Mouse (Mus musculus) forebrain, embryonic 10.5 days (tissue): ENCODE measurements around the gene 4930558K02Rik. TPM values are rescaled to one million over a fixed set of nuclear protein-coding genes. Genes with fewer than 3 reads are reported as not detected.
A peak's percentile ranks its signal among the peaks of the same experiment; 100 is the strongest.

Experiments
- DNase-seq: peaks from one replicate; pipeline ENCODE4 v3.0.0-alpha.2; 2017; ENCODE audit warnings: low spot score; ENCODE audit errors: extremely low spot score
- H3K27ac ChIP-seq: fragments of 300-500 bp; sonication (generic); 2 replicates; pipeline ENCODE4 v1.5.1; 2016; ENCODE audit warnings: mild to moderate bottlenecking
- H3K27me3 ChIP-seq: fragments of 300-500 bp; sonication (generic); 2 replicates; pipeline ENCODE4 v1.6.1; 2016; ENCODE audit warnings: mild to moderate bottlenecking; ENCODE audit not compliant: poor library complexity, severe bottlenecking
- H3K36me3 ChIP-seq: fragments of 300-500 bp; sonication (generic); replicated peaks from 2 replicates; pipeline ENCODE4 v1.6.1; 2016; ENCODE audit warnings: mild to moderate bottlenecking, moderate library complexity
- H3K4me1 ChIP-seq: fragments of 300-500 bp; sonication (generic); 2 replicates; pipeline ENCODE4 v1.6.1; 2016
- H3K4me3 ChIP-seq: fragments of 300-500 bp; sonication (generic); 2 replicates; pipeline ENCODE4 v1.5.1; 2016; ENCODE audit warnings: mild to moderate bottlenecking, moderate library complexity
- H3K9me3 ChIP-seq: fragments of 300-500 bp; sonication (generic); 2 replicates; pipeline ENCODE4 v1.6.1; 2016; ENCODE audit warnings: mild to moderate bottlenecking, moderate library complexity
- WGBS: fragments of 180-500 bp; shearing (Covaris S2); methylation state at CpG from one replicate; pipeline ENCODE4 v1.1.7; 2016; 5-methylcytosine and 5-hydroxymethylcytosine counted together
- polyA plus RNA-seq: library from polyadenylated mRNA; unstranded; fragments of >200 nt; fragmentation: Nextera tagmentation; extraction: Ambion mirVana; gene quantifications from 2 replicates; pipeline ENCODE4 v1.2.1, GENCODE M21; 2016

Gene 4930558K02Rik
- polyA plus RNA-seq, 1 experiment from 2014 or later = not detected

- H3K4me1 ChIP-seq = peaks cover 54% of the 10 kb centered on the region
- H3K4me3 ChIP-seq = no peak overlapping the region
- DNase-seq = no peak
- no peaks in the 10 kb centered on the region for H3K36me3 ChIP-seq
- H3K9me3 ChIP-seq = no peaks in the 10 kb centered on the region
- peak overlapping the region; percentile 80 for H3K27ac ChIP-seq
- WGBS = 48% methylated on average over 4 of the region's 4 CpGs
- no peaks in the 10 kb centered on the region for H3K27me3 ChIP-seq
Observed at GRCm38 (mm10) chr1:162008208-162008607, 28.8 kb upstream of the 4930558K02Rik start.

DNA sequence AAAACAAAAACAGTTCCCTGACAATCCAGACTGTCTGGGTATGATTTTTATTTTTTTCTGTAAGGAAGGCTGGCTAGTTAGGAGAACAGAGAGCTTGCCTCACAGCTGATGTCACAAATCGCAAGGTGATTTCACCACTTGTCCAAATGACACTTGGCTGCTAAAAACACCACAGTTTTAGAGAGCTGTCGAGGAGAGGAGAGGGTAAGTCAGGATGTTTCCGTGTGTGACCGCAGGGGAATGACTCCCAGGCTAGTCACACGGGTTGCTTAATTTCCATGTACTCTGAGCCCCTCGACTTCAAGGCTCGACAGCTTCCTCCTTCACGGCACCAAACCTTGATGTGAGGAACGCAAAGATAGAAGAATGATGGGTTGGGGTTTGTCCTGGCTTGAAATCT lies 26.7 kb upstream of the 4930558K02Rik start:
- Histone ChIP-seq H3K9me3 (no peaks in the 10 kb centered on the region), H3K27me3 (no peaks in the 10 kb centered on the region), H3K27ac (0 out of 2 replicates have a peak overlapping the region, but pooled peaks have one; percentile 35), H3K4me1 (peaks cover 54% of the 10 kb centered on the region), H3K36me3 (no peaks in the 10 kb centered on the region), H3K4me3 (no peak overlapping the region)
- DNase-seq = no peak
- WGBS = 89% methylated on average over 9 of the region's 9 CpGs

- Histone ChIP-seq H3K9me3 (no peaks in the 10 kb centered on the region), H3K4me1 (peaks cover 64% of the 10 kb centered on the region), H3K4me3 (no peak overlapping the region; the same call in 1 of the 2 replicates), H3K36me3 (no peaks in the 10 kb centered on the region), H3K27me3 (no peaks in the 10 kb centered on the region), H3K27ac (peak overlapping the region; percentile 77)
- 63% methylated on average over 23 of the region's 23 CpGs for WGBS
- no peak for DNase-seq
Observed at GRCm38 (mm10) chr1:162004821-162005770, 25.7 kb upstream of the 4930558K02Rik start.

GRCm38 (mm10) chr1:162004518-162004780 lies 25.0 kb upstream of the 4930558K02Rik start:
- 61% methylated on average over 7 of the region's 7 CpGs for WGBS
- Histone ChIP-seq H3K36me3 (no peaks in the 10 kb centered on the region), H3K9me3 (no peaks in the 10 kb centered on the region), H3K27me3 (no peaks in the 10 kb centered on the region), H3K4me3 (no peak overlapping the region), H3K27ac (peak overlapping the region; percentile 77), H3K4me1 (peaks cover 71% of the 10 kb centered on the region)
- no peak for DNase-seq

- no peaks in the 10 kb centered on the region for H3K27me3 ChIP-seq
- 62% methylated on average over 14 of the region's 14 CpGs for WGBS
- peaks cover 71% of the 10 kb centered on the region for H3K4me1 ChIP-seq
- H3K4me3 ChIP-seq = no peak overlapping the region
- H3K9me3 ChIP-seq = no peaks in the 10 kb centered on the region
- DNase-seq = no peak
- peak overlapping the region; percentile 77 for H3K27ac ChIP-seq
- H3K36me3 ChIP-seq = no peaks in the 10 kb centered on the region
Observed at GRCm38 (mm10) chr1:162003729-162004517, 24.5 kb upstream of the 4930558K02Rik start.

DNA sequence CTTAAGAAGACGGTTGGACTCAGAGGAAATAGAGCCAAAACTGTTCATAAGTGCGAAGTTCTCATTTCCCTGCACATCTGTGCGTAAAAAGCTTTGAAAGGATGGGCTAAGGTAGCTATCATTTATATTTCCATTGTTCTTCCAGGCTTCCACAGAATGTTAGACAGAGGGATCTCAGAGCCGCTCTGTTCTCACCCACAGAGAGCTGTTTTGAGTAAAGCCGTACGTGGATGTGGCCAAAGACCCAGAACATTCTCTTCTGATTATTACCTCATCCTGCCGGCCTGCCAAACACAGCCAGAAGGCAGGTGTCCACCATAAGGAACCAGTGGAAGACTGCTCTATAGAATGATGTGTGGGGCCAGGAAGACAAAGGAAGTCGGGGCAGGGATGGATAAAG lies 21.9 kb upstream of the 4930558K02Rik start:
- no peak for DNase-seq
- H3K36me3 ChIP-seq = no peaks in the 10 kb centered on the region
- no peak overlapping the region for H3K4me3 ChIP-seq
- H3K27ac ChIP-seq = peak overlapping the region; percentile 62
- H3K27me3 ChIP-seq = no peaks in the 10 kb centered on the region
- no peaks in the 10 kb centered on the region for H3K9me3 ChIP-seq
- H3K4me1 ChIP-seq = peaks cover 57% of the 10 kb centered on the region
- WGBS = 84% methylated on average over 8 of the region's 8 CpGs

DNA sequence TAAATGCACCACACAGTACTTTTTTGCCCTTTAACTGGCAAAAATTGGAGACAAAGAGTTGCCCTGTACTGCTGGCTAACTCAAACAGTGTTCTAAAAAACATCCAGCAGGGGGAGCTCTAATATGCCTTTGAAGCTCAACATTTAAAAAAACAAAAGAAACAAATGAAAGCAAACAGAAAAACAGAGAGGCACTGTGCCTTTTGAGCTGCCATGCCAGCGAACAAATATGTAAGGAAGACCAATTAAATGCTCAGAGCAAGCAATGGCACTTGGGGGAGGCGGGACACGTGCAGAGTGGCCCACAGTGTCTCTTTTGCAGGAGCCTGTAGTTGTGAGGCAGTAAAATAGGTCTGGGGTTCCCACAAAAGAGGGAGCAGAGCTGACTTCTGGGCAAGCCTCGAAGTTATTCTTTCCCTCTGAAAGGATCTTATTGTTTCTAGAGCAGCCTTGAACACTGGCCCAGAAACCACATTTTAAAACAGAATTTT lies 20.5 kb upstream of the 4930558K02Rik start:
- peak overlapping the region; percentile 18 for H3K4me3 ChIP-seq

GRCm38 (mm10) chr1:161999338-161999737 lies 19.9 kb upstream of the 4930558K02Rik start:
- WGBS = 50% methylated on average over 5 of the region's 5 CpGs
- DNase-seq = no peak
- no peaks in the 10 kb centered on the region for H3K9me3 ChIP-seq
- H3K36me3 ChIP-seq = no peaks in the 10 kb centered on the region
- no peak overlapping the region for H3K4me3 ChIP-seq
- H3K27me3 ChIP-seq = no peaks in the 10 kb centered on the region
- peak overlapping the region; percentile 87 for H3K27ac ChIP-seq
- peaks cover 44% of the 10 kb centered on the region for H3K4me1 ChIP-seq

More for the DNA sequence above, 20.5 kb upstream of the 4930558K02Rik start:
- 4% methylated on average over 4 of the region's 4 CpGs for WGBS
- H3K27ac ChIP-seq = peak overlapping the region; percentile 87
- H3K4me1 ChIP-seq = peaks cover 50% of the 10 kb centered on the region
- H3K36me3 ChIP-seq = no peaks in the 10 kb centered on the region
- H3K9me3 ChIP-seq = no peaks in the 10 kb centered on the region
- peak; percentile 67 for DNase-seq
- no peaks in the 10 kb centered on the region for H3K27me3 ChIP-seq

- peaks cover 38% of the 10 kb centered on the region for H3K4me1 ChIP-seq
- DNase-seq = no peak
- H3K27ac ChIP-seq = peak overlapping the region; percentile 87; the same call in 1 of the 2 replicates
- no peak overlapping the region for H3K4me3 ChIP-seq
- WGBS = 80% methylated on average over 4 of the region's 4 CpGs
- no peaks in the 10 kb centered on the region for H3K27me3 ChIP-seq
- H3K9me3 ChIP-seq = no peaks in the 10 kb centered on the region
- H3K36me3 ChIP-seq = no peaks in the 10 kb centered on the region
Observed at GRCm38 (mm10) chr1:161998781-161999180, 19.3 kb upstream of the 4930558K02Rik start.

DNA sequence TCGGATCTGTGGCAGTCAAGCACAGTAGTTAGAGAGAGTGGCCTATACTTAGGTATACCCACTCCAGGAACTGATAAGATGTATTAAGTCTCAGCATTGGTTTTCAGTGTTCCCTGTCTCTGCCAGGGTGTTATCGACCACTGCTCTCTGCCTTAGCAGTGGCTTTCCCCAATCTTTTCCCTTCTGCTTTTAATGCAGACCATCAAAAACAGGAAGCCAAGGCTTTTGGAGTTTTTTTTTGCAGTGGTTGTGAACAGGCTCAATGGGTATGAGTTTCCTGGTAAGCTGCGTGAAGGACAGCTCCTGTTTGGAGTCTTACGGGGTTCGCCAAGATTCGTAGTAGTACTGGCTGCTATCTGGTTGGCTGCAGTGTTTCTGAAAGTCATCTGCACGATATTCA lies 13.0 kb upstream of the 4930558K02Rik start:
- Histone ChIP-seq H3K36me3 (no peaks in the 10 kb centered on the region), H3K9me3 (no peaks in the 10 kb centered on the region)

DNA sequence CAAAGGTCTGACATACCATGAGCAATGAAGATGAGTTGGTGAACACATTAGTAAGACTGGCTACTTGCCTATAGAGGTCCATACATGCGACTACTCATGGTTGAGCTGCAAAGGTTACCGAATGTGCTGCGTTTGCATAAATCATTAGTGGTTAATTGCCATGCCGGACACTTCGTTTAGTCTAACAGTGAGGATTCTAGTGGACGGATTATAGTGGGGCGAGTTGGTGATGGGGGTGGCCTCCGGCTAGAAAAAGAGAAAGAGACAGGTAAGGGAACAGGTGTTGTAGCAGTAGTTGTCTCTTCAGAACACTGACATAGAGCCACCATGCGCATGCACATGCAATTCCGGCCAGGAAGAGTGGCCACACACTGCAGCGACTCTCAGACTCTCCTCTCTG lies 12.4 kb upstream of the 4930558K02Rik start:
- Histone ChIP-seq H3K9me3 (no peaks in the 10 kb centered on the region), H3K4me3 (no peak overlapping the region), H3K27me3 (no peaks in the 10 kb centered on the region), H3K4me1 (peaks cover 12% of the 10 kb centered on the region), H3K36me3 (no peaks in the 10 kb centered on the region), H3K27ac (no peak overlapping the region)
- no peak for DNase-seq
- WGBS = 95% methylated on average over 11 of the region's 11 CpGs

More for the DNA sequence above, 13.0 kb upstream of the 4930558K02Rik start:
- H3K27me3 ChIP-seq = no peaks in the 10 kb centered on the region
- peaks cover 12% of the 10 kb centered on the region for H3K4me1 ChIP-seq
- DNase-seq = no peak
- 93% methylated on average over 7 of the region's 7 CpGs for WGBS
- H3K4me3 ChIP-seq = no peak overlapping the region
- H3K27ac ChIP-seq = no peak overlapping the region

DNA sequence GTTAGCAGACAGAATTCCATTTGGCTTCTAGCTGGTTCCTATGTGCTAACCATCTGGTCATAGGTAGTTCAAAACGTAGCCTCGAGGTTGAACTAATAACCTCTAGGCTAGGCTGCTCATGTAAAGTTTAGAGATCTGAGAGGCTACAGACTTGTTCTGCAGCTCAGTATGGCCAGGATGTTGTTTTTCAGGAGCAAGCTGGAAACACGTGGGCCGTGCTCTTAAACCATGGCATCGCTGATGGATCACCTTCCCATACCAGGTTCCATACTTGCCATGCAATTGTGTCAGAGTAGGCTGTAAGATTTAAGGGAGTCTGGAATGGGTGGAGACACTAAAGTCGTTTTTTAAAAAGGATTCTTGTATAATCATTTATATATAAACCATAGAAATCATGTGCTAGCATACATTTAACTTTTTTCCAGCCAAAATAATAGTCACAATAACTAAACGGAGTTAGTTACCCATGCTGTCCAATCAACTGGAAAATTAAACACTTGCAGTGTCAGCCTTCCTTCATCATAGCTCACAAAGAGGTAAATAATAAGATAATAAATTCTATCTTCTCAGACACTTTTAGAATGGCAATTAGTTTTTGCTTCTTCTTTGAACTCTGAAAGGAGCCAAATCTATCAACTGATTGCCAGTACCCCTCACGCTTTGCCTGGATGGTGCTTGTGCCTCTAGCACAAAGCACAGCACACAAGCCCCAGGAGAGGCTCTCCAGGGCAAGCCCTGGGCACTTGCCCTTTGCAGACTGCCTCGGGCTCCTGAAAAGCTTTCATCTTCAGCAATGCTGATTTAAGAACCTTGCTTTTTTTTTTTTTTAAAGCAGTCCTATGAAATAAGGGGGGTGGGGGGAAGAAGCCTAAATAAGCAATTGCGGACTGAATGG lies 11.5 kb upstream of the 4930558K02Rik start:
- Histone ChIP-seq H3K9me3 (no peaks in the 10 kb centered on the region), H3K4me3 (no peak overlapping the region), H3K4me1 (peaks cover 12% of the 10 kb centered on the region), H3K36me3 (no peaks in the 10 kb centered on the region), H3K27ac (no peak overlapping the region), H3K27me3 (no peaks in the 10 kb centered on the region)
- WGBS = 74% methylated on average over 10 of the region's 10 CpGs
- no peak for DNase-seq
